Mouse (Mus musculus): Measurements from ENCODE around the gene Bbip1.

- TF ChIP-seq ZNF384 (IDR thresholded peaks at IDR 0.05; ENCODE audit: low read depth, low read length): no peak
- TF ChIP-seq CHD2 (IDR thresholded peaks at IDR 0.05; ENCODE audit: low read depth, low read length): no peak
- no peak for TF ChIP-seq MAFK (IDR thresholded peaks at IDR 0.05; ENCODE audit: insufficient read depth, low read depth, low read length)
- TF ChIP-seq ZC3H11A (IDR thresholded peaks at IDR 0.05; ENCODE audit: borderline replicate concordance, low read depth, low read length): no peak
- TF ChIP-seq HCFC1 (IDR thresholded peaks at IDR 0.05; ENCODE audit: borderline replicate concordance, insufficient read depth, low read length): no peak
Observed at GRCm38 (mm10) chr19:53962511-53962910, 18.1 kb upstream of the Bbip1 start.
